Mouse (Mus musculus) layer of hippocampus, adult 18-20 months (tissue): ENCODE data around the gene Cers4. TPM values are rescaled to one million over a fixed set of nuclear protein-coding genes. Genes with fewer than 3 reads are reported as not detected.

Source experiments
- total RNA-seq, 2 experiments: library from RNA; stranded (reverse); gene quantifications; 2 replicates each; pipeline ENCODE4 v1.2.3; 2021

Cers4 gene
- total RNA-seq, 2 experiments from 2014 or later, result 42.6 to 44.2 TPM

Other genes with a start within 250 kb of the Cers4 start
- gene Tgfbr3l, start 244.8 kb upstream of the Cers4 start, total RNA-seq, result 10 to 100 TPM in 1 of 2 experiments, 1 to 10 TPM in 1; 8.9 to 12.2 TPM
- gene Snapc2, start 239.9 kb upstream of the Cers4 start, total RNA-seq, result 10 to 100 TPM; 28.9 to 31.1 TPM
- gene Ctxn1, start 233.8 kb upstream of the Cers4 start, total RNA-seq, result 100 to 1,000 TPM; 524 to 546 TPM
- gene Timm44, start 217.1 kb upstream of the Cers4 start, total RNA-seq, result 10 to 100 TPM; 59.1 to 61.4 TPM
- 10 to 100 TPM; 17.2 to 20.1 TPM for gene Ccl25, start 167.8 kb upstream of the Cers4 start, total RNA-seq
- 10 to 100 TPM; 78.8 to 80.6 TPM for gene Elavl1, start 167.6 kb upstream of the Cers4 start, total RNA-seq
- 10 to 100 TPM; 11.8 to 12.2 TPM for gene Zfp958, start 120.1 kb downstream of the Cers4 start, total RNA-seq